Mouse (Mus musculus): ENCODE results near the gene Klhl3.

Gene Klhl3

GRCm38 (mm10) chr13:58124278-58124677, 10.9 kb upstream of the Klhl3 start:
- DNase-seq, result peak; percentile 13

GRCm38 (mm10) chr13:58123381-58123780, 10.0 kb upstream of the Klhl3 start:
- peak; percentile 14 for DNase-seq

DNA sequence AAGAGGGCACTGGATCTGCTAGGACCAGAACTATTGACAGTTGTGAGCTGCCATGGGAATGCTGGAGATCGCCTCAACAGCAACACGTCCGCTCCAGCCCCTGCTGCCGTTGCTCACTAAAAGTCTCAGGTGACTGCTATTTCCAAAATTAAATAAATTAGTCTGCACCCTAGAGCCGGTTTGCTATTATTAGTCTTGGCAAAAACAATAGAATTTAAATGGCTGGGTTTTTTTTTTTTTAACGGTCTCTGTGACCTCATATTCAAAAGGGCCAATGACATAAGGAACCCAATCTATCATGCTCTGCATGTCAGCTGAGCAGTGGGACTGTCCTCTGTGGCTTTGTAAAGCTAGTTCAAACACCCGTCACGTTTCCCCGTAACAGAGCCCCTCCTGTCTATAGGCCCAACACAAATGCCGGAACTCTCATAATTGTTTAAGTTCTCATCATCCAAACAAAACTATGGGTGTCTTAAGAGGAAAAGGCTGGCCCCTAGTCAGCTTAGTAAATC, 9.4 kb upstream of the Klhl3 start:
- DNase-seq, result peak; percentile 13

GRCm38 (mm10) chr13:58117318-58118017, 4.1 kb upstream of the Klhl3 start:
- peak; percentile 39 for DNase-seq

DNA sequence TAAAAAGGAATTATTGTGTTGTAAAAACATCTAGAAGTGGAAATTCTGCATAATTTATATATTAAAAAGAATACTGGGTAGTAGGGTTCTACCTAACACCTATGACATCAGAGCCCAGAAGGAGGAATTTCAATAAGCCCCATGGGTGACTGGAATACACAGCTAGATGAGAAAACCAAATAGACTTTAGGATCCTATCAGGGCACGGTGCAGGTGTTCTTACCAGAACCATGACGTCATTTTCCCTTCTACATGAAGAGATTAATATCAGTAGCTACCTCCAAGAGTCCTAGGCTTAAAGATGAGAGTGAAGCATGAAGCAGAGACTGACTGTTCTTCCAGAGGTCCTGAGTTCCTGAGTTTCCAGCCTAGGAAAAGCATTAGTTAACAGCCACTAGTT, 3.4 kb upstream of the Klhl3 start:
- DNase-seq, result no peak

DNA sequence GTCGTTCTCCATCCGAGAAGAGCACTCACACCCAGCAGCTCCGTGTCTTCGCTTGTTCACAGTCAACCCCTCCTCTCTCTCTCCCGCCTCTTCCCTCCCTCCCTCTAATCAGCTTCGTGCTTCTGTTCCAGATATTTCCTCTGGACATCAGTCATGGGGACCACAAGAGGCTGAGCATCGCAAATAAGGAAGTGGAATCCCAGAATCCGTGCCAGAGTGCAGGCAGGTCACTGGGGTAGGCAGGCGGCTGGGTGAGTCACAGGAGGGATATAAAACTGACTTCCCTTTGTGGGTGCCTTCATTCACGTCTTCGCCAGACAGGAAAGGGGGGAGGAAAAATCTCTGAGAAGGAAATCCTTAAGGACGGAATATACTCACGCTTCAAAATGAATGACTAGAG, 1.8 kb upstream of the Klhl3 start:
- DNase-seq, result no peak

GRCm38 (mm10) chr13:58112601-58113041, 771 bp downstream of the Klhl3 start:
- DNase-seq, result no peak

DNA sequence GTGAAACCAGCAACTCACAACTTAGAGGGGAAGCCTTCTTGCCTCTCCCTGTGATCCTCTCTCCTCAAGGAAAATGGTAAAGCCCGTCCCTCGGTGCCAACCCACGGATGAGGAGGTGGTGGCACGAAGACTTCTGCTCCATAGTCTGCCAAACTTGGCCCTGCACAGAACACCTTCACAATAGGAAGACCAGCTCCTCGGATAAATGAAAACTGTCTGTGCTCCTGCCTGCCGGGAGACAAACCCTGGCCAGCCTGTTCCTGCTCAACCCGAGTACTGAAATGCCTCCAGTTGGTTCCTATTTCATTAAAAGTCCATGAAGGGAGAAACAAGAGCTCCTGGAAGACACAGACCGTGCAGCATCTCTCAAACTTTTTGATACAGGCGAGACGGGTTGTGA, 1.2 kb downstream of the Klhl3 start:
- DNase-seq, result no peak

GRCm38 (mm10) chr13:58111306-58111705, 2.1 kb downstream of the Klhl3 start:
- DNase-seq, result no peak

DNA sequence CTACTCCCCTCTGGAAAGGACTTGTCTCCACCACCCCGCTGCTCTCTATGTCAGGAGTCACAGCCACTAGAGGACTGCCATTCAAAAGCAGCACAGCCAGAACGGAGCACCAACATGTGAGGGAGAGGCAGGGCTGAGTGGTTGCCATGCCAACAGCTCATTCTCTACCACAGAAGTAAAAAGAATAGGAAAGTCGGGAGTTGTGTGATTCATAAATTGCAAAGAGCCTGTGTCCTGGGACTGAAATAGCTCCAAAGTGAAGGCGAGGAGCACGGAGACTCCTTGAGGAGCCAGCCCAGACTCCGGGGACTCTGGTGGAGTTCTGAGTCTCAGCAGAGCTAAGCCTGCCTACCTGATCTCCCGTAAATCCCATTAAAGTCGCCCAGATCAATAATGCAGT, 22.7 kb downstream of the Klhl3 start:
- no peak for DNase-seq

DNA sequence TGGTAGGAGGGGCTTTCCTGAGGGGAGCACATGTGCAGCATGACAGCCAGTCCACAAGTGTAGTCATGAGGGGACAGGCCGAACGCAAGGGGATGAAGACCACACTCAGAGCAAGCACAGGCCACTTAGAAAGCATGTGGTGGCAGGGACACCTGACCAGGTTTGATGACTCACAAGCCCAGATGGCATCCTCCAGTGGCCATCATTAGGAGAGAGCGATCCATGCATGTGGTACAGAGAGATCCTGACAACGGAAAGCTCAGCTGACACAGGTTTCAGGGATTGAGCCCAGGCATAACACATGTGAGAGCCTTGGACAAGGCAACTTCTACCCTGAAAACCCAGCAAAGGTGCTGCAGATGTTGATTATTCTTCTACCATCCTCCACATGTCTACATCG, 29.0 kb downstream of the Klhl3 start:
- peak; percentile 60 for DNase-seq

- DNase-seq, result no peak
Observed at GRCm38 (mm10) chr13:58083521-58083920, 29.9 kb downstream of the Klhl3 start.

GRCm38 (mm10) chr13:58083048-58083447, 30.3 kb downstream of the Klhl3 start:
- DNase-seq, result no peak

GRCm38 (mm10) chr13:58078361-58078760, 35.0 kb downstream of the Klhl3 start:
- no peak for DNase-seq

GRCm38 (mm10) chr13:58074881-58075280, 38.5 kb downstream of the Klhl3 start:
- peak; percentile 69 for DNase-seq

GRCm38 (mm10) chr13:58074466-58074865, 38.9 kb downstream of the Klhl3 start:
- DNase-seq, result peak; percentile 78

- DNase-seq, result no peak
Observed at GRCm38 (mm10) chr13:58073254-58073882, 40.0 kb downstream of the Klhl3 start.

- no peak for DNase-seq
Observed at GRCm38 (mm10) chr13:58071209-58071608, 42.2 kb downstream of the Klhl3 start.

DNA sequence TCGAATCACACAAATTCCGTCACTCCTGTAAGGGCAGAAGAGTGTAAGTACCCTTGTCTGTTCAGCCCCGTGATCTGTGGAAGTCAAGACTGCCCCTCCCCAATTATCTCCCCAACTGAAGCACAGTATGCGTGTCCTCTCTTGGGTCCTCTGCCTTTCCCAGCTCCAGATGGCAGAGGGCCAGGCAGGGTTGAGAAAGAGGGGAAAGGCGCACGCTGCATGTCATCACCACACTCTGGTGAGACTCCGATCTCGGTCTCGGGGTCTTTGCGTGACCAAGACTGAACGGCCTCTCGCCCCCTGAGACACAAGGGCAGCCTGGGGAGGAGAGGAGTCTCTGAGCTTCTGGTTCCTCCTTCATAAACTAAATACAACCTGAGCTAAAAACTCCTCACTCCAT, 42.9 kb downstream of the Klhl3 start:
- DNase-seq, result no peak

DNA sequence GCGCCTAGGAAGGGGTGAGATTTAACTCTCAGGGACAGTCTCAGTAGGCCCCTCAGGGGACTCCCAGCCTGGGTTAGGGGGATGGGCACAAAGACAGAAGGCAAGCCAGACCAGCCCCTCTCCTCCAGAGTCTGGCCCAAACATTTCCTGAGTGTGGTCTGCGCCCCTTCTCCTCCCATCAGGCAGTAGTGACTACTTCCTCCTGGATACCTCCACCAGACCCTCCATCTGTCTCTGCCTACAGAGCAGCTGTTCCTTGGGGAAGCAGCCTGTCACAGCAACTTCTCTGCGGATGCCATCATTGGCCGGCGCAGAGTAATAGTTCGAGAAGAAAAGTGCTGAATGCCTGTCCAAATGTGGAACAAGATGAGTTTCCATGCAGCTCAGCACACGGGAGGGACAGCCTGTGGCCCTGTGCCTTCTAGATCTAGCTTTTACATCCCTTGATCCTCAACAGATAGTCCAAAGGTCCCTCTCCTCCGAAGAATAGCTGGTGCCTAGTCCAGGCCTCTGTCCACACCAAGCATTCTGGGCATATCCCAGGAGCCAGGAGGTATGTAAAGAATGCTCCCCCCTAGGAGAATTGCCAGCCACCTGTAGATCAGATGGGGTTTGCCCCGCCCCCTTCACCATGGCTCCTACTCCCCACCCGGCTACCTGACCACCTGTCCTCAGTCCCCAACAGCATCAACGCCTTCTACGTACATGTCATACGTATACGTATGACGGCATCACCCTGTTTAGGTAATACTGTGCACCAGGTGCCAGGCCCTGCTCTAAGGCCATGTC, 44.8 kb downstream of the Klhl3 start:
- DNase-seq, result no peak

GRCm38 (mm10) chr13:58067540-58068103, 45.8 kb downstream of the Klhl3 start:
- DNase-seq, result no peak

- no peak for DNase-seq
Observed at GRCm38 (mm10) chr13:58066496-58067389, 46.6 kb downstream of the Klhl3 start.
